Mouse (Mus musculus): ENCODE results near the gene Mpig6b.

Mpig6b gene

DNA sequence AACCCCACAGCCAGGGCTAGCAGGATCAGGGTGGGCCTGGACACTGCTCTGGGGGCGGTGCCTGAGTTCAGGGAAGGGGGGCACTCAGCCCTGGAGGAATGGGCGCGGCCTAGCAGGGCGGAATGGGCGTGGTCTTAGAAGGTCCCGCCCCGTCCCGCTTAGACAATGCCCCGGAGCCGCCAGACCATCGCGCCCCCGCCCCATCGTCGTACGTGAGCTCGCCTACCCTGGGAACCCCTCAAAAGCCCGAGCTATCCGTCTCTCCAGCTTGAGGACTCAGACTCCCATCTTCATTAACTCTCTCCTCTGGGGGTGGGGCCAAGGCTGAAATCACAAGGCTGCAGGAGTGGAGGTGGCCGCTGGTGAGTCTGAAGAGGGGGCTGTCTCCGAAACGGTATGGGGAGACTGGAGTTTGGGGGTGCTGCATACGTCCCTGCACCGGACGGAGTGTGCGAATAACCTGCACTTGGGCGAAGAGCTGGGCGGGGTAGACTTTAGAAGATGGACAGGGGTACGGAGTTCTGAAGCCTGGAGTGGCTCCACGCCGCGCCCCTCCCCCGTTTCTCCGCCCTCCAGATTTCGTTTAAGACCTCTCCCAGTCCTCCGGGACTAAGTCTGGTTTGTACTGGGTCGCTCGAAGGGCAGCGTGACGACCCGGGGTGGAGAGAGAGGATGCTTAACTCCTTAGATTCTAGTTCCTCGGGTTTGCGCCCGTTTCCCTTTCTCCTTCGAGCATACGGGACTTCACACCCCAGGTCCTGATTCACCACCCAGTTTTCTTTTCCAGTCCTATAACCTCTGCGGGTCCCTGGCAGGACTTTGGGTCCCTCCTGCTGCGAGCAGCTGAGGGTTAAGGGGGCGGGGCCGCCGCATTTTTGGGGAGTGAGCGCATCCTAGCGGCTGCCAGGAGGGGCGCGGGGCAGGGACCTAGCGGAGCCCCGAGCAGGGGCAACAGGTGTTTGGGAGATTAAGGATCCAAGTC is 6.8 kb downstream of the Mpig6b start, which contains the start of gene Ddah2:
Gene Ddah2, plus strand, starts transcription at position 125 of the 982 bp plus-strand sequence.
- DNase-seq (ENCODE audit: low spot score) = peak; percentile 90

DNA sequence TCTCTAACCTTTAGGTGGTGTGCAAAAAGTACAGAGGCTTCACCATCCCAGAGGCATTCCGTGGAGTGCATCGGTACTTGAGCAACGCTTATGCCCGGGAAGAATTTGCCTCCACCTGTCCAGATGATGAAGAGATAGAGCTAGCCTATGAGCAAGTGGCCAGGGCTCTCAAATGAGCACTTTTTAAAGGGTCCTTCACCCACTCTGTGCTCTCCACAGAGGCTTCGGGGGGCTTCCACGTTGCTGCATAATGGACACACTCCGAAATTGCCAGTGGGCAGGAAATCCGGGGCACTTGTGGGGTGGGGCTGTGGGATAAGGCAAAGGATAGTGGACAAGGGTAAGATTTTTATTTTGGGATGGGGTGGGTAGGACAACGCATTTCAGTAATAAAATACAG is 7.7 kb downstream of the Mpig6b start:
- DNase-seq (ENCODE audit: low spot score) = no peak

DNA sequence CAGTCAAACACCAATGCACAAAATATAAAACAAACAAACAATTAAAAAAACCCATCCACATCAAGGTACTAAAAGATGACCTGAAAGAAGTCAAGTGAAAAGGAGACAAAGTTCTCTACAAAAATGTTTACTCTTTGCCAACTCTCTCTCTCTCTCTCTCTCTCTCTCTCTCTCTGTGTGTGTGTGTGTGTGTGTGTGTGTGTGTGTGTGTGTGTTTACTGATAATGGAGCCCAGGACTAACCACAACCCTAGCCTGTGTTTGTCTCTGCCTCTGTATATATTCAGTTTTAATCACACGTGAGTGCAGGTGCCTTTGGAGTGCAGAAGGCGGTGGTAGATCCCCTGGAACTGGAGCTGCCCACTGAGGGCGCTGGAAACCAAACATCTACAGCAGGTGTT is 8.9 kb downstream of the Mpig6b start:
- DNase-seq (ENCODE audit: low spot score) = no peak

DNA sequence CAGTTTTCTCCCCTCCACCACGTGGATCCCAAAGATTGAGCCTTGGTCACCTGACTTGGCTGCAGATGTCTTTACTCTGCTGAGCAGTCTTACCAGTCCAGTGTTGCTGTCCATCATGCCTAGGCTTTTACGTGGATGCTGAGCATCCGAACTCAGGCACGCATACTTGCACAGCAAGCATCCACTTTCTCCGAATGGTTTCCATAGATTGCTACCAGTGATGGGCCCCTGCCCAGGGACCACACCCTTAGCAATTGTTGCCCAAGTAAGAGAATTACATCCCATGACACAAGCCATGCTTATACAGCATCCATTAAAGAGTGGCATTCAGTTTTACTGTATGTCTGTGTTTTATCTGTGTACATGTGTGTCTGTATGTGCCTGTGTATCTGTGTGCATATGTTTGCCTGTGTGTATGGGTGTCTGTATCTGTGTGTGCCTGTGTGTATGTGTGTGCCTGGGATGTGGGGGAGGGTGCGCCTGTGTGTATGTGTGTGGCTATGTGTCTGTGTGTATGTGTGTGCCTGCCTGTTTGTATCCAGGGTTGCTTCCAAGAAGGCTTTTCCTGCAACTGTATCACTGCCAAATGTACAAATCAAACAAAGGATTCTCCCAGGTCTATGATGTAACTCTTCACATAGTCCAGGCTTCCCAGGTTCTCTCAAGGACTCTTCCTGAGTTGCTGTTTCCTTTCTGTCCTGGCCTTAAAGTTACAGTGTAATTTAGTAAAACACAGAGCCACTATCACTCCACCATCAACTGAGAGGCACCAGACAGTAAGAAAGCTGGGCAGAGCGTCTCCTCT is 10.1 kb downstream of the Mpig6b start:
- DNase-seq (ENCODE audit: low spot score) = no peak

DNA sequence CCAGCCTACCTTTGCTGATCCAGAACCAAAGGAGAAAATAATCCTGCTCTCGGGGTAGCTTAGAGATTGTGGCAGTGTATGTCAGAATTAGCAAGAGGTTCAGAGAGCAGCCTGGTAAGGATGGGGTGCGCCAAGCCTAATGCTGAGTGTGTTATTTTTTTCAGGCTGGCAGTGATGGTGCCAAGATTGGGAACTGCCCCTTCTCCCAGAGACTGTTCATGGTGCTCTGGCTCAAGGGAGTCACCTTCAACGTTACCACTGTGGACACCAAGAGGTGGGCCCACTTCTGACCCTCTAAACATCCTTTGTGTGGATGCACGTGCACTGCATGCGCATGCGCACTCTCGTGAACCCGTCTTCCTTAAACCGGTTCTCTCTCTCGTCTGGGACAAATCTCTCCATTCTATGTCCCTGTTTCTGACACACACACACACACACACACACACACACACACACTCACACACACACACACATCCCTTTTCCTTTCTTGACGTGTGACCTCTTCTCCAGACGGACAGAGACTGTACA is 13.6 kb downstream of the Mpig6b start:
- no peak for DNase-seq (ENCODE audit: low spot score)

DNA sequence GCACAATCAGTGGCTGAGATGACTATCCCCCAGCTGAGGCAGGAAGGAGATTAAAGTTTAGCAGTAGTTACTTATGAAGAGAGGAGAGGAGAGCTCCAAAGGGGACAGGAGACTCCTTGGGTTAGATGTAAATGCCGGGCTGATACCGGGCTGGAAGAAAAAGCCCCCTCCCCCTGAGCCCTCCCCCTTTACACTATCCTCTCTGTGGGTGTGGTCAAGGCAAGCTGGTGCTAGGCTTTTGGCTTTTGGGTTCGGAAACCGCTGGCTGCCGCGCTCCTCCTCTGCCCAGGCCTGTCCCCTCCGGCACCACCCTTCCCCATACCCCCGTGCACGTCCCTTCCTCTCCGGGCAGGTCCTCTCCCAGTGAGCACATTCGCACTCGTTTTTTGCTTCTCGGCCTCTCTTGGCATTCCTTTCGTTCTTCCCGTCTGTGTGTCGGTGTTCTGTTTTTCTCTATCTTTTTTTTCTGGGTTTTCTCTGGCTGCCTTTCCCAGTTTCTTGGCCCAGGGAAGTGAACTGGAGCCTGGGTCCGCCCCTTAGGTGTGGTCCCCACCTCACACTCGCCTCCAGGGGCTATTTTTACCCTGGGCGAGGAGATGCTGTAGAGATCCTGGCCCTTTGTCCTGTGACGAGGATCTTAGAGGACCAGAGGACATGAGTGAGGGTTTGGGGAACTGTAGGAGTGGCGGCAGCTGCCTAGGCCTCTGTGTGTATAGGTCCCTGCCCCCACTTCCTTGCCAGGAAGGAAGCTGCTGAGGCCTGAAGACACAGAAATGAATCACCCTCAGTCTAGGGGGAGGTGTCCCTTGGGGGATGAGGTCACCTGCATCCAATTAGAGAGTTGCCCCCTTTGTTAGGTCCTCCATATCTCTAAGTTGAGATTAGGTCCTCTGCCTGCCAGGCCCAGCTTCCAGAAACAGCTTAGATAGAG is 14.6 kb downstream of the Mpig6b start:
- DNase-seq (ENCODE audit: low spot score) = no peak

DNA sequence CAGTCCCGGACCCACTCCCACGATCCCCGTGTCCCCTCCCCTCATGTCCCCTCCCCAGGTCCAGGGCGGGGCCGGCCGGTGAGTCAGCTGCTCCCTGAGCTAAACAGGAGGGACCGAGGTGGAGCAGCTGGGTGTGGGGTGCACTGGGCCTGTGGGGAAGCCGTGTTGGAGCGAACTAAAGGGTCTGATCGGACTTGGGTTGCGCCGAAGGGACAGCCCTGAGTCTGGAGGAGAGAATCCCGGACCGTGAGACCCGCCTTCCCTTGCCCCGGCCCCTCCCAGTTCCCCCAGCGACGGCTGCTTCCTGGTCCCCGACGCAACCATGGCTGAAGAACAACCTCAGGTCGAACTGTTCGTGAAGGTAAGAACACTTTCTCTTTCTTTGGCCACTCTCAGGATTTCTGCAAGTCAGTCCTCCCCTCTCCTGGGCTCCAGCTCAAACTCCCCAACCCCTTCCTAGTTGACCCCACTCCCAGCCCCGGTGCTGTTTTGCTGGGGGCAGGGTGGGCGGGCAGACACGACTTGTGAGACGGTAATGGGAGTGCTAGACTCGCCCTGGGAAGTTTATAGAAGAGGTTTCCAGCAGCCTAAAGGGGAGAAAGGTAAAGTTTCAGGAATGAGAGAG is 15.7 kb downstream of the Mpig6b start:
- DNase-seq (ENCODE audit: low spot score) = peak; percentile 66

DNA sequence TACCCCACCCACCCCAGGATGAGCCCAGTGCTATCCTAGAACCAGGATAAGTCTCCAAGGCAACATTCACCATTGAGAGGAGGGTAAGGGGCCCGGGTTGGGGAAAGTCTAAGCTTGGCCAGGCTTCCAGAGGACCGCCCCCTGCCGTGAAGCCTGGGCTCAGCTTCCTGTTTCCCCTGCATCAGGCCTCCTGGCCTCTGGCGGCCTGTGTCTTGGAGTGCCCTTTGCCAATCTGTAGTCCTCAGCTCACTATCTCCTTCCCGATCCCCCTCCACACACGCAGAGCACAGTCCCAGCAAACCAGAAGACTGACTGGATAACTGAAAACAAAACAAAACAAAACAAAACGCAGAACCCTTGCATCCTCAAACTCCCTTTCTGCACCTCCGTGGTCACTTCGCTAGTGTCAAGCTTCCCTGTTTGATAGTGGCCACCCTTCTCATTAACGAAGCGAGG is 16.4 kb downstream of the Mpig6b start, which contains the start of gene Clic1:
Gene Clic1, plus strand, starts transcription at position 406 of the 456 bp plus-strand sequence.
- peak; percentile 51 for DNase-seq (ENCODE audit: low spot score)

DNA sequence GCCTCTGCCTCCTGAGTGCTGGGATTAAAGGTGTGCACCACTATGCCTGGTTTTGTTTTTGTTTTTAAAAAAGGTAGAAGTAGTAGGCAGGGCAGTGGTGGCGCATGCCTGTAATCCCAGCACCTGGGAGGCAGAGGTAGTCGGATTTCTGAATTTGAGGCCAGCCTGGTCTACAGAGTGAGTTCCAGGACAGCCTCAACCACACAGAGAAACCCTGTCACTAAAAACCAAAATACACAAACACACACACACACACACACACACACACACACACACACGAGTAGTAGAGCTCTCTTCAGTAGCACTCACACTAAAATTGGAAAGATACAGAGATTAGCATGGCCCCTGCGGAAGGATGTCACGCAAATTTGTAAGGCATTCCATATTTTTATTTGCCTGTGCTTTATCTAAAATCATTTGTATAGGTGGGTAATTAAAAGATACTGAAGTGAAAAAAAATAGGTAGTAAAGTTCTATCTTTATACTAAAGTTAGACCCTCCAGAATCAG is 17.0 kb downstream of the Mpig6b start:
- DNase-seq (ENCODE audit: low spot score) = no peak

DNA sequence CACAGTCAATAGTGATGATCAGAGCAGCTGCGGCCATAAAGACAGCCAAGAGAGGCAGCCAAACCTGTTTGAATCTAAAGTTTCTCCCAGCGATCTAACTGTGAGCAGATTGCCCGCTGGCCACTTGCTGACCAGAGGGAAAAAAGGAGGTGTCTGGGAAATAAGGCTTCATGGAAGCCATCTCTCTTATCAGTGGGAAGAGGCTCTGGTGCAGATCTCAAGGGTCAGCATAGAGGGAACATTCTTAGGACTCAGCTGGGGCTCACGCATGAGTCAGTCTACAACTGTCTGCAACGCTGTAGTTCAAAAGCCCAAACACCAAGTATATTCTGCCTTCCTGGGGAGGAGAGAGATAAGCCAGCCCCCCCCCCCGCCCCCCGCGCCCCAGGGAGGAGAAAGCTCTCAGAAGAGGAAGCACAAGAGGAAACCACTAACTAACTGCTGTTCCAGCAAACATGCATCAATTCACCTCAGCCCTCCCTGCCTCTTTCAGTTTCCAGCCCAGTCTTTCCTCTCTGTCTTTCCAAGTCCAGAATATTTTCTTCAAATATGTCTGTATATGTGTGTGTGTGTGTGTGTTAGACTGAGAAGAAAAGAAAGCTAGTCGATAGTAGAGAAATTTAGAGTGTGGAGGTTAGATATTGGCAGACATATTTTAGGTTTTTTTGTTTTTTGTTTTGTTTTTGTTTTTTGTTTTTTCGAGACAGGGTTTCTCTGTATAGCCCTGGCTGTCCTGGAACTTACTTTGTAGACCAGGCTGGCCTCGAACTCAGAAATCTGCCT is 17.6 kb downstream of the Mpig6b start:
- no peak for DNase-seq (ENCODE audit: low spot score)

DNA sequence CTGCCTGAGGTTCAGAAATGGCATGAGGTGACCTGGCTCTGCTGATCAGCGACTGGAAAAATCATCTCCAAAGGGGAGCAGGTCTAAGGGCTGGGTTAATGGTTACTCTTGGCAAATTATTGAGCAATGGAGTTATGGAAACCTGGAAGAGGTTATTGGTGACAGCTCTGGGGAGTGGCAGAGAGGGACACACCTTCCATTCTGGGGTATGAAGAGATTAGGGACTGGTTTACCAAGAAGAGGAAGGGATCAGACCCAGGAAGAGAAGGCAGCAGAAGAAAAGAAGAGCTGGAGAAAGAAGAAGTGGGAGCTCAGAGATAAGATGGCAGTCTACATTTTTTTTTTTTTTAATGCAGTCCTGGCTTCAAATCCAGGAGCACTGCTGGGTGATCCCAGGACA is 18.3 kb downstream of the Mpig6b start:
- no peak for DNase-seq (ENCODE audit: low spot score)

DNA sequence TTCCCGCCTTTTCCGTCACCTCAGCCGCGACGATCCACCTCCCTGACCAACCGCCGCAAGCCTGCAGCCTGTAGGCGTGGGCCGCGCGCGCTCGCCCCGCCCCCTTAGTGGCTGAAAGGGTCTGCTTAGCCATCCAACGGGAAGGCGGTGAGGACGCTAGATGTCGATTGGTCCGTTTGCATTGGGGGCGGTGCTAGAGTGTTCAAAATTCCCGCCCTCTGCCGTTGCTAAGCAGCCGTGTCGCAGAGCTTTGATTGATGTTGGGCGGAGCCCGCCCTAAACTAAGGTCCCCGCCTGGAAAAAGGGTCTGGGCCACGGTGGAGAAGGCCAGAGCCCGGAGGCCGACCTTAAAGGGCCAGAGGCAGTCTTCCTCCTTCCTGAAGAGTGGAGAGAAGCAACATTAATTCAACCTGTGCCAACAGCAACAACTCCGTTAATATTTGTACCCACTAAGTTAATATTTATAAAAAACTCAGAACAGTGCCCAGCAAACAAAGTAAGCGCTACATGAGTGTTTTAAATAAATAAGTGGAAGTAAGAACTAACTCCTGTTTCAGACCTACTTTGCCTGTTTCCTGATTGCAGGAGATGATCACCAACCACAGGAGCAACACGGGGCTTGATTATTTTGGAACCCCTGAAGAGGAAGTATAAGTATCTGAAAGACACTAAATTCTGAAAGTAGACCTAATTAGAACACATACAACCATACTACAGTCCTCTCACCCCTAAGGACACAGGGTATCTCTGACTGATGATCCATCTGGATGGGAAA is 19.1 kb downstream of the Mpig6b start, which contains the start of gene Msh5:
Gene Msh5, minus strand, starts transcription at position 65 of the 775 bp plus-strand sequence.
- DNase-seq (ENCODE audit: low spot score) = peak; percentile 96

DNA sequence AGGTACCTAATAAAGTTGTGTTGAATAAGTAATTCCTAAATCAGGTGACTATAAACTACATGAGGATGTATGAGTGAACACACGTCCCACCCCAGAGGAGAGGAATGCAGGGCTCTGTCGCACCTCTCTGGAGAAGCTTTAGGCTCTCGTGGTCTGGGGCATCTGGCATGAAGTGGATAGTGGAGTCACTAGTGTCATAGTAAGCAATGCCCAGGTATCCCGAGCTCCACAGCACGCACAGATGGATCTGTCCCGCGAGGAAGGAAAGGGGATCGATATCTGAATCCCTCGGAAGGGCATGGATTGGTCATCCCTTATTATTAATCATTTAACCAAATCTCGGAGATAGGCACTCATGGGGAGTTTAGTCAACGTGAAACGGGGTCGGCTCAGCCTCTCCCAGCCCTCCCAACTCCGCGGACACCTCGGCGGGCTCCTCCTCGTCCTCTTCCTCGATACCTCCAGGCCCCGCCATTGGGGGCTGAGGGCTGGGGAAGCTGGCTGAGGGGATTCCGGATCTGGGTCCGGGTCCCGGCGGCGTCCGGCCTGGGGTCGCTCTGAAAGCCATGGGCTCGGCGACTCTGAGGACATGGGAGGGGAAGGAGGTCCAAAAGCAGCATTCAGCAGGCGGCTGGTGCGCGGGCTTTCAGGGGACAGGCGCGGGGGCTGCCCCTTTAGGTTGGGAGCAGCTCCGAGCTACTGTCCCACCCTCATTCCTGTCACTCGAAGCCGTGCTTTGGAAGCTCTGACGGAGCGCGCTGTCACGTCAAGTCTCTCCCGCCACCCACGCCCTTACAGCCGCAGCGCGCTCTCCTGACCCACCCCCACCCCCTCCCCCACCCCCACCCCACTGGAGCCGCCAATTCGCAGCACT is 19.9 kb downstream of the Mpig6b start:
- no peak for DNase-seq (ENCODE audit: low spot score)

DNA sequence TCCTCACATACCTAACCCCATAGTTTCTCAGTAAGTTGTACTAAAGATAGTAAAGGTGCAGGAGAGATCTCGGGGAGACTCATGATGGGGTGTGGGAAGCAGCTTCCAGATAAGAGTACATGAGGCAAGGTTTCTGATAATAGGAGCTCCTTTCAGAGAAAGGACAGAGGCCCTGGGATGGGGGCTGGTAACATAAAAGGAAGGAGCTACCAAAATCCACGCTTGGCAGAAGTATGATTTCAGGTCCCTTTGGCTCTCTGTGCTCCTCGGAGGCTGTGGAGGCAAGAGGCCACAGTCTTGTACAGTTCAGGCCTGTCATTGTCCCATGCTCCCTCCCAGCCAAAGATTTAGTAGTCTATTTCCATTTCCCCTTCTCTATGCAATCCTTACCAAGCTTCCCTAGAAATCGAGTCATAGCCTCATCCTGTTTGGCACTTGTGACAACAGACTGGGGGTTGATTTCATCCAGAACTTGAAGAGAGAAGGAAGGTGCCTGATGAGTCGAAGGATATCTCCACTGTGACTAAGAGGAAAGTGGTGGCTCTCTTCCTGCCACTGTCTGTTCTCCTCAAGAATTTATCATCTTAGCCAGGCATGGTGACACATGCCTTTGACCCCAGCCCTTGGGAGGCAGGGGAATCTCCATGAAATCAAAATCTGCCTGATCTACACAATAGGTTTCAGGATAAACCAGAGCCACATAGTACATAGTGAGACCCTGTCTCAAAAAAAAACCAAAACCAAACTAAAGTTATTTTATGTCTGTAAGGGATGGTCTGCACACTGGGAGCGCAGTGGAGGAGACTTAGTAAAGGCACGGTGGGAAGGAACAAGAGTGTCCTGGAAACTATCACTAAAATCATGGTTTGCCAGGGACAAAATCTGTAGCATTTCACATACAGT is 20.8 kb downstream of the Mpig6b start:
- no peak for DNase-seq (ENCODE audit: low spot score)

DNA sequence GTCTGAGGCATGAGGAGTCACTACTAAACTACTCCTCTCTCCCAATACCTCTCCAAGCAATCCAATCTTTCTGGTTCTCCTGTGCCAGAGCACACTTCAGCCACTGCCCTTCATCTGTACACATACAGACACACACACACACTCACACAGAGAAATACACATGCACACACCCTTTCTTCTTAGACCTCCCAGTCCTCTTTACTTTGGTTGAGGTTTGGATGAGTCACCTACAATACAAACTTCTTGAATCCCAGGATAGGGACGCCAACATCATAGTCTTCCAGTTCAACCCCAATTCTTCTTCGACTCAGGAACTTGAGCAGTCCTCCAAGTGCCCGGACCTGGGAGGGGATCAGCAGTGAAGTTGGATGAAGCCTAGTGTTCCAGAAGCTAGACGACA is 22.2 kb downstream of the Mpig6b start:
- DNase-seq (ENCODE audit: low spot score) = no peak

DNA sequence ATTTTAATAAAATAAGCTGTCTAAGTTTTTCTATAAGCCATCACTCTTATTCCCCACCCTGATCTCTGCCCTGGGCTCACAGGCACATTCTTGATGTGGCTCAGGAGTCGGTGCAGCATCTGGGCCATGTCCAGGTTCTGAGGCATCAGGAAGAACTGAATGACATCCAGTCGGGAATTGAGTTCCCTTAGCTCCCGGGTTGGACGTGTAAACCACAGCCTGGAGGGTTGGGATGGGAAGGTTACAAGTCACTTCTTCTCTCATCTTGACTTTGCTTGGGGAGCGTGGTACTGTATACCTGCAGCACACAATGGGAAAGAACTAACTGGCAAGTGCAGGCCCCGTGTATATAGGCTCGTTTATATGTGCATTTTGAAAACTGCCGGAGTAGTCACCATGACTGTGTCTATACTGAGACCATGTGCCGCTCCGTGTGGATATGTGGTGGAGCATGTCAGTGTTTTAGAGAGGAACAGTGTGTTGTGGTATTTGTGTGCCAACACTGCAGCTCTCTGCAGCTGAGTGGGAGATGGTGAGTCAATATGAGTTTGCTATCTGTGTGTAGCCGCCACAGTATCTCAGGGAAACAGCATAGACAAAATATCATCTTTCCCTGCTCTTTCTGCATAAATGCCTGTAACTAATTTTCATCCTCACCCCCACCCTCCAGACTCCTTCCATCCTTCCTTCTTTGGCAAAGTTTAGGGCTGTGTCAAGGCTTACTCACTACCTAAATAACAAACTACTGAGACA is 26.7 kb downstream of the Mpig6b start:
- DNase-seq (ENCODE audit: low spot score) = no peak

All from ovary, postnatal 14 days (tissue).